Mouse (Mus musculus) mouse embryonic stem cell (cell line): ENCODE data around the gene Kcnj4.
"Not testable (repeated sequence)": the region's sequence is repeated elsewhere in the genome, so short reads cannot be mapped to it uniquely, and the experiment has no call there.

Experiments used
- in situ Hi-C, 2 experiments: fragments of 300-500 bp; cut with MboI; formaldehyde crosslinking; loops; 1 replicate in 1 of 2; 3 replicates in 1 of 2; pipeline ENCODE4 v1.14.3; 2019 to 2020; ENCODE audit warnings: low sequenced_read_pairs in 2 of 2, low pct_unique_long_range_greater_than_20kb in 1 of 2, mixed read lengths in 1 of 2; ENCODE audit not compliant: unreplicated experiment in 1 of 2

The Kcnj4 gene

GRCm38 (mm10) chr15:79471095-79471494 lies 33.9 kb downstream of the Kcnj4 start:
- in situ Hi-C loops = no loop called here

- in situ Hi-C loops = no loop called here
Measured at GRCm38 (mm10) chr15:79470583-79470982, 34.5 kb downstream of the Kcnj4 start.

GRCm38 (mm10) chr15:79469577-79469976 lies 35.5 kb downstream of the Kcnj4 start:
- in situ Hi-C loops = loop anchor here in 1 of 2 experiments (5.0 kb wide), 1 partner anchor 57 kb away; no protein-coding TSS in a partner anchor

- in situ Hi-C loops = loop anchor here in 1 of 2 experiments (5.0 kb wide), 1 partner anchor 54 kb away; no protein-coding TSS in a partner anchor
Measured at GRCm38 (mm10) chr15:79466601-79467286, 38.3 kb downstream of the Kcnj4 start.

- in situ Hi-C loops = no loop called here
Measured at GRCm38 (mm10) chr15:79456546-79456945, 48.5 kb downstream of the Kcnj4 start.

GRCm38 (mm10) chr15:79456104-79456503 lies 48.9 kb downstream of the Kcnj4 start:
- in situ Hi-C loops = not testable (repeated sequence)

GRCm38 (mm10) chr15:79455106-79455810 lies 49.8 kb downstream of the Kcnj4 start, which contains the start of gene Csnk1e:
TSS of gene Csnk1e (minus strand) at chr15:79455566.
- in situ Hi-C loops = no loop called here

- in situ Hi-C loops = no loop called here
Measured at GRCm38 (mm10) chr15:79453831-79454230, 51.2 kb downstream of the Kcnj4 start.

- in situ Hi-C loops = no loop called here
Measured at GRCm38 (mm10) chr15:79448041-79448440, 57.0 kb downstream of the Kcnj4 start.

- in situ Hi-C loops = no loop called here
Measured at GRCm38 (mm10) chr15:79445786-79446654, 59.0 kb downstream of the Kcnj4 start.

- in situ Hi-C loops = no loop called here
Measured at GRCm38 (mm10) chr15:79443856-79444410, 61.1 kb downstream of the Kcnj4 start.

GRCm38 (mm10) chr15:79442961-79443518 lies 62.0 kb downstream of the Kcnj4 start:
- in situ Hi-C loops = no loop called here

GRCm38 (mm10) chr15:79442257-79442611 lies 62.8 kb downstream of the Kcnj4 start:
- in situ Hi-C loops = no loop called here

- in situ Hi-C loops = no loop called here
Measured at GRCm38 (mm10) chr15:79441331-79442256, 63.4 kb downstream of the Kcnj4 start.

- in situ Hi-C loops = no loop called here
Measured at GRCm38 (mm10) chr15:79440651-79441330, 64.2 kb downstream of the Kcnj4 start.

GRCm38 (mm10) chr15:79440223-79440622 lies 64.8 kb downstream of the Kcnj4 start:
- in situ Hi-C loops = no loop called here

GRCm38 (mm10) chr15:79439386-79439785 lies 65.7 kb downstream of the Kcnj4 start:
- in situ Hi-C loops = no loop called here
